Mouse (Mus musculus) myocyte (in vitro differentiated cells): ENCODE measurements around the gene Cebpe. TPM values are rescaled to one million over a fixed set of nuclear protein-coding genes. Genes with fewer than 3 reads are reported as not detected.

ENCODE experiments used
- H3K27me3 ChIP-seq: one replicate; pipeline ENCODE4 v1.6.1; 2011; ENCODE audit not compliant: control insufficient read depth, insufficient read depth, insufficient read length
- H3K36me3 ChIP-seq: one replicate; pipeline ENCODE4 v1.6.1; 2011; ENCODE audit not compliant: control insufficient read depth, insufficient read depth
- H3K4me2 ChIP-seq: one replicate; pipeline ENCODE4 v1.6.1; 2011; ENCODE audit warnings: low read depth, control low read depth
- H3K4me3 ChIP-seq: one replicate; pipeline ENCODE4 v1.5.1; 2011; ENCODE audit warnings: mild to moderate bottlenecking, control low read depth, moderate library complexity
- H3K79me2 ChIP-seq: one replicate; pipeline ENCODE4 v1.6.1; 2011; ENCODE audit not compliant: control insufficient read depth, insufficient read depth
- H3ac ChIP-seq: one replicate; pipeline ENCODE4 v1.6.1; 2011; ENCODE audit not compliant: control insufficient read depth, insufficient read length
- CEBPB ChIP-seq: IDR thresholded peaks from 2 replicates; pipeline ENCODE4 v1.6.1; 2011; ENCODE audit warnings: mild to moderate bottlenecking, moderate library complexity; ENCODE audit not compliant: poor library complexity, insufficient read depth, severe bottlenecking
- E2F4 ChIP-seq: IDR thresholded peaks from one replicate; pipeline ENCODE4 v1.6.1; 2011; ENCODE audit warnings: mild to moderate bottlenecking, control low read depth, moderate library complexity; ENCODE audit not compliant: insufficient read depth
- MAX ChIP-seq: IDR thresholded peaks from one replicate; pipeline ENCODE4 v1.6.1; 2011; ENCODE audit warnings: low read depth, mild to moderate bottlenecking, control low read depth
- MYOD1 ChIP-seq, 3 experiments: IDR thresholded peaks; one replicate each; pipeline ENCODE4 v1.6.1; 2011; ENCODE audit warnings: control low read depth in 2 of 3, low read depth in 2 of 3, mild to moderate bottlenecking in 2 of 3, moderate library complexity in 1 of 3; ENCODE audit not compliant: insufficient read length in 2 of 3, control insufficient read depth in 1 of 3
- MYOG ChIP-seq, 3 experiments: IDR thresholded peaks; one replicate each; pipeline ENCODE4 v1.6.1; 2011; ENCODE audit warnings: control low read depth in 2 of 3, low read depth in 2 of 3, mild to moderate bottlenecking in 2 of 3; ENCODE audit not compliant: insufficient read length in 2 of 3, control insufficient read depth in 1 of 3, insufficient read depth in 1 of 3
- POLR2A ChIP-seq: IDR thresholded peaks from one replicate; pipeline ENCODE4 v1.6.1; 2011; ENCODE audit warnings: low read depth, mild to moderate bottlenecking, control low read depth, moderate library complexity; ENCODE audit not compliant: insufficient read length
- POLR2AphosphoS2 ChIP-seq: IDR thresholded peaks from one replicate; pipeline ENCODE4 v1.6.1; 2011; ENCODE audit warnings: low read depth, control low read depth; ENCODE audit not compliant: insufficient read length
- REST ChIP-seq: IDR thresholded peaks from one replicate; pipeline ENCODE4 v1.6.1; 2011; ENCODE audit warnings: mild to moderate bottlenecking, control low read depth, moderate library complexity; ENCODE audit not compliant: insufficient read depth, insufficient read length
- SRF ChIP-seq: IDR thresholded peaks from one replicate; pipeline ENCODE4 v1.6.1; 2011; ENCODE audit warnings: low read depth; ENCODE audit not compliant: control insufficient read depth, insufficient read length
- TCF12 ChIP-seq: IDR thresholded peaks from one replicate; pipeline ENCODE4 v1.6.1; 2011; ENCODE audit warnings: mild to moderate bottlenecking, control low read depth; ENCODE audit not compliant: poor library complexity, insufficient read depth, severe bottlenecking
- TCF3 ChIP-seq: IDR thresholded peaks from one replicate; pipeline ENCODE4 v1.6.1; 2011; ENCODE audit warnings: low read depth, control low read depth; ENCODE audit not compliant: insufficient read length
- USF1 ChIP-seq: IDR thresholded peaks from one replicate; pipeline ENCODE4 v1.6.1; 2011; ENCODE audit warnings: low read depth, mild to moderate bottlenecking, control low read depth, moderate library complexity
- polyA plus RNA-seq: library from polyadenylated mRNA; unstranded; fragments of >200 nt; fragmentation: generic; extraction: Trizol; gene quantifications from one replicate; pipeline ENCODE4 v1.2.1, GENCODE M21; 2012; ENCODE audit warnings: missing spikeins

Cebpe gene
- polyA plus RNA-seq, 1 experiment, result not detected

DNA sequence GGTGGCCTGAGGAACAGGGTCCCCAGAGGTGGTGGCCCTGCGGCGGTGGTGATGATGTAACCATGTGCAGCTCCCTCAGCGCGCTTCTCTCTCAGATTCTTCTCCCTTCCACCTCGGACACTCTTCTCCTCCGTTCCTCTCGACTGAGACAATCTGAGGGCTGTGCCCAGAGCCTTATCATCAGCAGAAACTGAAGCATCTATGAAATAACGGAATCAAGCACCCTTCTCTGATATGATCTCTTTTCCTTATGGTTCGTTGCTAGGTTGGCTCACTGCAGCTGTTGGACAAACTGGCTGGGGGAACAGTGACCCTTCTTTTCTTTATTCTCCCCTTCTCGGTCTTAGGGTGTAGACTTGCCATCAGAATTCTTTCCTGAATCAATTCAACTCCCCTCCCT lies 8.8 kb downstream of the Cebpe start:
- no peaks in the 10 kb centered on the region for H3K36me3 ChIP-seq

DNA sequence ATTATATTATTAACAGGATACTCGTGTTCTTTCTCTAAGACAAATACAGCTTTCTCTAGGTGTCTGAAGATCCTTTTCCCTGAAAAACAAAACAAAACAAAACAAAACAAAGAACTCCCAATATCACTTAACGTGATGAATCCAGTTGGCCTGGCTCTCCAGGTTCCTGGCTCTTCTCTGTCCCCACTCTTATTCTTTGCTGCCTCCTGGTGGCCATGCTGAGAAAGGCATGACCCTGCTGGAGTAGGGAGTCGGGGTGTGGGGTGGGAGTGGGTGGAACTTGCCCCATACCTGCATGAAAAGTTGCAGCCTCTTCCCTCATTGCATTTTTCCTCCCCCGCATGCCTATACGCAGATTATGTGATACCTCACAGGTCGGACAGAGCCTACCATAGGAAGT lies 10.7 kb downstream of the Cebpe start:
- peaks cover 22% of the 10 kb centered on the region for H3K27me3 ChIP-seq
- no peak for TF ChIP-seq POLR2AphosphoS2
- TF ChIP-seq MYOG (IDR thresholded peaks at IDR 0.05; ENCODE audit: control insufficient read depth in 1 of 3, insufficient read depth in 1 of 3, insufficient read length in 2 of 3, low read depth in 2 of 3), result no peak
- no peak for TF ChIP-seq SRF
- no peak for TF ChIP-seq E2F4
- TF ChIP-seq TCF12, result no peak
- no peak for TF ChIP-seq CEBPB
- no peak for TF ChIP-seq TCF3
- no peak for TF ChIP-seq MAX
- no peak for TF ChIP-seq MYOD1 (IDR thresholded peaks at IDR 0.05; ENCODE audit: control insufficient read depth in 1 of 3, insufficient read length in 2 of 3, low read depth in 2 of 3)
- TF ChIP-seq USF1, result no peak
- TF ChIP-seq POLR2A, result no peak
- no peaks in the 10 kb centered on the region for H3K79me2 ChIP-seq
- H3K4me2 ChIP-seq, result no peak overlapping the region
- H3K4me3 ChIP-seq, result no peak overlapping the region
- no peak overlapping the region for H3ac ChIP-seq
- H3K36me3 ChIP-seq, result no peaks in the 10 kb centered on the region

More for the DNA sequence above, 8.8 kb downstream of the Cebpe start:
- peaks cover 34% of the 10 kb centered on the region for H3K27me3 ChIP-seq
- no peak overlapping the region for H3K4me3 ChIP-seq
- H3K79me2 ChIP-seq, result no peaks in the 10 kb centered on the region
- TF ChIP-seq MYOG (IDR thresholded peaks at IDR 0.05; ENCODE audit: control insufficient read depth in 1 of 3, insufficient read depth in 1 of 3, insufficient read length in 2 of 3, low read depth in 2 of 3), result no peak
- no peak for TF ChIP-seq REST
- no peak for TF ChIP-seq TCF3
- H3ac ChIP-seq, result no peak overlapping the region
- H3K4me2 ChIP-seq, result no peak overlapping the region

DNA sequence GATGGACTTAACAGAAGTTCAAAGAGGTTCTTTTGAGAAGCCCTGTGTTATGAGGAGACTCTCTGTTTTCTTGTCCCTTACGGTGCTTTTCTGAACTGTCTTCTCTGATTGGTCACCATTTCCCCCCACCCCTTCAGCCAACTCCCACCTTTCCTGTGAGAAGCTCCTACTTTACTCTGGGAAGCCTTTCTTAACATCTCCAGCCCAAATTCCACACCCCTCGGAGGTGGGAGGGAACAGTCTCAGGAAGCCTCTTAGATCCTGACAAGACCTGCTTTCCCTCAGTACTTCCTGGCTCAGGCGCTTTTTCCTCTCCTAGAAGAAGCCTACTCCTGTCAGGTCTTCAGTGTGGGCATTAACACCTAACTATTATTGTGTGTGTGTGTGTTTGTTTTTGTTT lies 12.4 kb downstream of the Cebpe start:
- no peak for TF ChIP-seq REST
- TF ChIP-seq TCF12, result no peak
- TF ChIP-seq MAX, result no peak
- TF ChIP-seq SRF, result no peak
- TF ChIP-seq CEBPB, result no peak
- TF ChIP-seq TCF3, result no peak
- TF ChIP-seq MYOD1 (IDR thresholded peaks at IDR 0.05; ENCODE audit: control insufficient read depth in 1 of 3, insufficient read length in 2 of 3, low read depth in 2 of 3), result no peak
- no peak for TF ChIP-seq E2F4
- TF ChIP-seq POLR2A, result no peak
- no peak for TF ChIP-seq MYOG (IDR thresholded peaks at IDR 0.05; ENCODE audit: control insufficient read depth in 1 of 3, insufficient read depth in 1 of 3, insufficient read length in 2 of 3, low read depth in 2 of 3)
- no peak for TF ChIP-seq POLR2AphosphoS2
- no peak for TF ChIP-seq USF1
- no peaks in the 10 kb centered on the region for H3K79me2 ChIP-seq
- no peak overlapping the region for H3ac ChIP-seq
- H3K4me3 ChIP-seq, result no peak overlapping the region
- peaks cover 12% of the 10 kb centered on the region for H3K27me3 ChIP-seq
- no peak overlapping the region for H3K4me2 ChIP-seq
- no peaks in the 10 kb centered on the region for H3K36me3 ChIP-seq

DNA sequence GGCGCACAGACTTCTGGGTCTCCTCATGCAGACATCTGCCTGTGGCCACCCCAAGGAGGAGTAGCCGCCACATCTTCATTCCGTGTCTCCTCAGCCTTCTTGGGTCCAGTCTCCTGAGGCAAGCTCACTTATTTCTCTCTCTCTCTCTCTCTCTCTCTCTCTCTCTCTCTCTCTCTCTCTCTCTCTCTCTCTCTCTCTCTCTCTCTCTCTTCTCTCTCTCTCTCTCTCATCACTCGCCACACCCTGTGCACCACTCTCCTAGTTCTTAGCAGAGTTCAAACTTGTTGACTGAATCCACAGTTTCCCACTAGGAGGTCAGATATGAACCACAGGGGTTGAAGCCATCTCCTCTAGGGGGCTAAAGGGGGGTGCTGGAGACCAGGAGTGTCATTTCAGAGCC lies 13.2 kb downstream of the Cebpe start, which contains the start of gene Gm29776:
Gene Gm29776, minus strand, starts transcription at position 101 of the 400 bp plus-strand sequence.
- Histone ChIP-seq H3ac (no peak within 1 kb of the TSS), H3K79me2 (no peaks in the 10 kb centered on the region), H3K4me3 (no peak within 1 kb of the TSS), H3K4me2 (no peak within 1 kb of the TSS), H3K27me3 (peaks cover 12% of the 10 kb centered on the region), H3K36me3 (no peaks in the 10 kb centered on the region)
- no peak for TF ChIP-seq USF1

DNA sequence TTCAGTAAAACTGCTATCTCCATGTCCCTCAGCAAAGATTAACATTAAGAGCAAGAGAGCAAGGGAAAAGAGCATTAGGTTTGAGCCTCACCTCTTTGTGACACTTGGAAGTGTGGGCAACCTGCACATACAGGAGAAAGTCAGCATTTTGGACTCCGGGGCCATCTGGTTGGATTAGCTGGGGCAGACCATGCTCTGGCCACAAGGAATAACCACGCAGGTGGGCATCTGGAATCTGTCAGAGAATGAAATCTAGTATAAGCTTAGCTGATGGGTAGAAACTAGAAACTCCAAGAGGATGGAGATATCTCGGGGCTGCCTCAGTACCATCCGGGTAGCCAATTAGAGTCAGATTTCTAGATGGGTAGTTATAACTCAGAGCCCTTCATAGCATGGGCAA lies 15.2 kb downstream of the Cebpe start:
- Histone ChIP-seq H3K4me2 (no peak overlapping the region), H3K36me3 (peaks cover 7% of the 10 kb centered on the region), H3K79me2 (no peaks in the 10 kb centered on the region), H3ac (no peak overlapping the region), H3K4me3 (no peak overlapping the region), H3K27me3 (no peaks in the 10 kb centered on the region)
- TF ChIP-seq TCF3, result no peak
- no peak for TF ChIP-seq USF1
- no peak for TF ChIP-seq POLR2AphosphoS2
- no peak for TF ChIP-seq TCF12
- no peak for TF ChIP-seq E2F4
- no peak for TF ChIP-seq MYOG (IDR thresholded peaks at IDR 0.05; ENCODE audit: control insufficient read depth in 1 of 3, insufficient read depth in 1 of 3, insufficient read length in 2 of 3, low read depth in 2 of 3)
- TF ChIP-seq REST, result no peak
- no peak for TF ChIP-seq CEBPB
- no peak for TF ChIP-seq SRF
- no peak for TF ChIP-seq POLR2A
- TF ChIP-seq MAX, result no peak
- no peak for TF ChIP-seq MYOD1 (IDR thresholded peaks at IDR 0.05; ENCODE audit: control insufficient read depth in 1 of 3, insufficient read length in 2 of 3, low read depth in 2 of 3)
